Mouse (Mus musculus) forebrain, embryonic 10.5 days (tissue): Measurements from ENCODE around the gene Mycbp2. TPM values are rescaled to one million over a fixed set of nuclear protein-coding genes. Genes with fewer than 3 reads are reported as not detected.
A peak's percentile ranks its signal among the peaks of the same experiment; 100 is the strongest.

Experiments
- DNase-seq: peaks from one replicate; pipeline ENCODE4 v3.0.0-alpha.2; 2017; ENCODE audit warnings: low spot score; ENCODE audit errors: extremely low spot score
- H3K27ac ChIP-seq: fragments of 300-500 bp; sonication (generic); 2 replicates; pipeline ENCODE4 v1.5.1; 2016; ENCODE audit warnings: mild to moderate bottlenecking
- H3K27me3 ChIP-seq: fragments of 300-500 bp; sonication (generic); 2 replicates; pipeline ENCODE4 v1.6.1; 2016; ENCODE audit warnings: mild to moderate bottlenecking; ENCODE audit not compliant: poor library complexity, severe bottlenecking
- H3K36me3 ChIP-seq: fragments of 300-500 bp; sonication (generic); replicated peaks from 2 replicates; pipeline ENCODE4 v1.6.1; 2016; ENCODE audit warnings: mild to moderate bottlenecking, moderate library complexity
- H3K4me1 ChIP-seq: fragments of 300-500 bp; sonication (generic); 2 replicates; pipeline ENCODE4 v1.6.1; 2016
- H3K4me3 ChIP-seq: fragments of 300-500 bp; sonication (generic); 2 replicates; pipeline ENCODE4 v1.5.1; 2016; ENCODE audit warnings: mild to moderate bottlenecking, moderate library complexity
- H3K9me3 ChIP-seq: fragments of 300-500 bp; sonication (generic); 2 replicates; pipeline ENCODE4 v1.6.1; 2016; ENCODE audit warnings: mild to moderate bottlenecking, moderate library complexity
- WGBS: fragments of 180-500 bp; shearing (Covaris S2); methylation state at CpG from one replicate; pipeline ENCODE4 v1.1.7; 2016; 5-methylcytosine and 5-hydroxymethylcytosine counted together
- polyA plus RNA-seq: library from polyadenylated mRNA; unstranded; fragments of >200 nt; fragmentation: Nextera tagmentation; extraction: Ambion mirVana; gene quantifications from 2 replicates; pipeline ENCODE4 v1.2.1, GENCODE M21; 2016

Mycbp2 gene
- polyA plus RNA-seq, result 15.2 and 17.2 TPM in 2 replicates

DNA sequence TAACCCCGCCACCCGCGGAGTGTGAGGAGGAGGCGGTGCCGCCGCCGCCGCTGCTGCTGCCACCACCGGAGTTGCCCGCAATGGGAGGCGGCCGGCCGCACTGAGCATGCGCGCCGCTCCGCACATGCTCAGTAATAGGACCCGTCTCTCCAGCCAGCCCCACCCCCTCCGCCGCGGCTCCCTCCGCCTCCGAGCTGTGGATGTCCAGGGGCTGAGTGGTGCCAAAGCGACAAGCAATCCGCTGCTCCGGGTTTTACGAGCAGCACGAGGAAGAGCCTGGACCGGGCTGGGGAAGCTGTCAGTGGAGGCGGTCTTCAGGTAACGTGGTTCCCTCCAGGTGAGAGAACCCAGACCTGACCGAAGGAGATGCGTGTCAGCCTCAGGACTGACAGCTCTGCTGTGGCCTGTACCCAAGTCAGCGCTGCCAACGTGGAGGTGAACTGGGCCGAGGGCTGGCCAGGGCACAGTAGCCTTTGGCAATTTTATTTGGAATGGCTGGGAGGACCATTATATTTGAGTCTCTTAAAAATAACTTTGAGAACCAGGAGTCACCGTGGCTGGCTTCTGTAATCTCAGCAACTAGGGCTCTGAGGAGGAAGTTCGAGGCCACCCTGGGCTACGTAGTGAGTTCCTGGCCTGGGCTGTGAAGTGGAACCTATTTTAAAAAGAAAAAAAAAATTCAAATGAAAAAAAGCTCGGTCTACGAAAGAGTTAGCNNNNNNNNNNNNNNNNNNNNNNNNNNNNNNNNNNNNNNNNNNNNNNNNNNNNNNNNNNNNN lies at the start of gene Mycbp2:
Gene Mycbp2 (minus strand): TSS at position 86 of the 777 bp plus-strand sequence.
- DNase-seq, result peak; percentile 97
- Histone ChIP-seq H3K4me3 (peak within 1 kb of the TSS; percentile 69), H3K36me3 (no peaks in the 10 kb centered on the region)

GRCm38 (mm10) chr14:103392391-103392790 lies 45.8 kb upstream of the Mycbp2 start:
- Histone ChIP-seq H3K4me3 (no peak overlapping the region), H3K9me3 (no peaks in the 10 kb centered on the region), H3K27ac (no peak overlapping the region), H3K4me1 (no peaks in the 10 kb centered on the region), H3K36me3 (no peaks in the 10 kb centered on the region), H3K27me3 (no peaks in the 10 kb centered on the region)
- DNase-seq, result no peak
- WGBS, result 86% methylated on average over 7 of the region's 7 CpGs

More for the DNA sequence above, at the start of gene Mycbp2:
- Histone ChIP-seq H3K27me3 (peaks cover 16% of the 10 kb centered on the region), H3K4me1 (peaks cover 39% of the 10 kb centered on the region), H3K9me3 (no peaks in the 10 kb centered on the region), H3K27ac (peak within 1 kb of the TSS; percentile 94)
- 5% methylated on average over 41 of the region's 41 CpGs for WGBS

DNA sequence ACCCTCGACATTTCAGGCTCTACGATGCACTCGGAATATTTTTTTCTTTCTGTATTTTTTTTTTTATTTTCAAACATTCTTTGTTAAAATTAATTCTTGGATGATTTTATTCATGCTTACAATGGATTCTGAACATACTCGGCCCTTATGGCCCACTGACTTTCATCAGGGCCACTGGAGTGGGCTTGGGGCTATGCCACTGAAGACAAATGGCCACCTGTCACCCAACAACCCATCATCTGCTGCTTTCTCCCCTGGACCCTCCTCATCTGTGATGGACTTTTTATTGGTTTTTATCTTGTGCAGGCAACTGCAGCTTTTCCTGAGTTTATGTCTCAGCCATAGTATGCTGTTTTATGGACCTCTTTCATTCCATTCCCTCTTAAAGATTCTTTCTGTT lies 40.8 kb upstream of the Mycbp2 start:
- Histone ChIP-seq H3K9me3 (no peaks in the 10 kb centered on the region), H3K27ac (no peak overlapping the region), H3K4me3 (no peak overlapping the region), H3K27me3 (no peaks in the 10 kb centered on the region), H3K4me1 (peaks cover 3% of the 10 kb centered on the region; the same call in 1 of the 2 replicates), H3K36me3 (no peaks in the 10 kb centered on the region)
- 91% methylated on average over 4 of the region's 4 CpGs for WGBS
- DNase-seq, result no peak

GRCm38 (mm10) chr14:103386871-103387270 lies 40.3 kb upstream of the Mycbp2 start:
- no peak for DNase-seq
- H3K4me3 ChIP-seq, result no peak overlapping the region
- no peaks in the 10 kb centered on the region for H3K36me3 ChIP-seq
- H3K9me3 ChIP-seq, result no peaks in the 10 kb centered on the region
- no peaks in the 10 kb centered on the region for H3K27me3 ChIP-seq
- H3K27ac ChIP-seq, result no peak overlapping the region
- H3K4me1 ChIP-seq, result peaks cover 3% of the 10 kb centered on the region; the same call in 1 of the 2 replicates
- WGBS, result 85% methylated on average over 8 of the region's 8 CpGs

GRCm38 (mm10) chr14:103385084-103385610 lies 38.5 kb upstream of the Mycbp2 start:
- Histone ChIP-seq H3K27me3 (no peaks in the 10 kb centered on the region), H3K9me3 (no peaks in the 10 kb centered on the region), H3K36me3 (no peaks in the 10 kb centered on the region), H3K27ac (no peak overlapping the region), H3K4me1 (peaks cover 7% of the 10 kb centered on the region), H3K4me3 (no peak overlapping the region)
- DNase-seq, result no peak
- 73% methylated on average over 13 of the region's 13 CpGs for WGBS

GRCm38 (mm10) chr14:103378703-103379102 lies 32.1 kb upstream of the Mycbp2 start:
- Histone ChIP-seq H3K9me3 (no peaks in the 10 kb centered on the region), H3K4me3 (no peak overlapping the region), H3K27me3 (no peaks in the 10 kb centered on the region), H3K36me3 (no peaks in the 10 kb centered on the region), H3K27ac (no peak overlapping the region), H3K4me1 (peaks cover 9% of the 10 kb centered on the region)
- DNase-seq, result no peak
- 90% methylated on average over 3 of the region's 3 CpGs for WGBS

DNA sequence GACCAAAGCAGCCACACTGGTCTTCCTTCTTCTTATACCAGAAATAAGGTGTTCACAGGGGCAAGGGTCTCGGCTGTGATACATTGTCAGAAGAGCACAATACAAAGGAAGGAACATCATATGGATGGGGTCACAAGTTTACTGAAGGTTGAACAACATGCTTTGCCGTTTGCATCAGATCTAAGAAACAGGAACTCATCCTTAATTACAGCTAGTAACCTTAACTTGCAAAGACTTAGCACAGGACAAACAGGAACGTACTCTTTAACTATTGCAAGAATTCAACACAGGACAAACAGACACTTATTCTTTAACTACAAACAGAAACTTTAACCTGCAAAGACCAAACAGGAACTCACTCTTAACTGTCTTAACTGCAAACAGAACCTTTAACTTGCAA lies 30.2 kb upstream of the Mycbp2 start:
- Histone ChIP-seq H3K4me1 (peaks cover 12% of the 10 kb centered on the region), H3K27me3 (no peaks in the 10 kb centered on the region), H3K4me3 (no peak overlapping the region), H3K9me3 (no peaks in the 10 kb centered on the region), H3K36me3 (no peaks in the 10 kb centered on the region), H3K27ac (no peak overlapping the region)
- WGBS, result 85% methylated on average over 3 of the region's 3 CpGs
- no peak for DNase-seq

DNA sequence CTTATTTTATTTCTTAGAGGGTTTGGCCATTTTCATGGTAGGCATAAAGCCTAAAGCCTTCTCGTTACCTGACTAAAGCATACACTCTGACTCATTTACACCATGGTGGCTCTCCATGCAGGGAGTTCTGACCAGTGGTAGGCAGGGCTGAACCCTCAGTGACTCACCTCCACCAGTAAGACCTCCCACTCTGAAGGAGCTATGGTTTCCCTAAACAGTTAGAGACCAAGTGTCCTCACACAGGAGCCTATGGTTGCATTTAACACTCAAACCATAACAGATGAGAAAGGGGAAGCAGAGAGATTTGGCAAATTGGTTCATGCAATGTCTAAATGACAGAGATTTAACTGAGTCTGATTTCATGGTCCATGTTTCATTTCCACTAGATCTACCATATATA lies 28.9 kb upstream of the Mycbp2 start:
- no peak for DNase-seq
- WGBS, result 77% methylated on average over 1 of the region's 1 CpGs
- H3K27ac ChIP-seq, result no peak overlapping the region
- no peaks in the 10 kb centered on the region for H3K9me3 ChIP-seq
- H3K36me3 ChIP-seq, result no peaks in the 10 kb centered on the region
- no peaks in the 10 kb centered on the region for H3K27me3 ChIP-seq
- no peak overlapping the region for H3K4me3 ChIP-seq
- peaks cover 11% of the 10 kb centered on the region for H3K4me1 ChIP-seq

- Histone ChIP-seq H3K27ac (no peak overlapping the region), H3K4me1 (no peaks in the 10 kb centered on the region), H3K4me3 (no peak overlapping the region), H3K36me3 (no peaks in the 10 kb centered on the region), H3K9me3 (no peaks in the 10 kb centered on the region), H3K27me3 (no peaks in the 10 kb centered on the region)
- WGBS, result 62% methylated on average over 2 of the region's 2 CpGs
- DNase-seq, result no peak
Measured at GRCm38 (mm10) chr14:103363199-103363598, 16.6 kb upstream of the Mycbp2 start.

DNA sequence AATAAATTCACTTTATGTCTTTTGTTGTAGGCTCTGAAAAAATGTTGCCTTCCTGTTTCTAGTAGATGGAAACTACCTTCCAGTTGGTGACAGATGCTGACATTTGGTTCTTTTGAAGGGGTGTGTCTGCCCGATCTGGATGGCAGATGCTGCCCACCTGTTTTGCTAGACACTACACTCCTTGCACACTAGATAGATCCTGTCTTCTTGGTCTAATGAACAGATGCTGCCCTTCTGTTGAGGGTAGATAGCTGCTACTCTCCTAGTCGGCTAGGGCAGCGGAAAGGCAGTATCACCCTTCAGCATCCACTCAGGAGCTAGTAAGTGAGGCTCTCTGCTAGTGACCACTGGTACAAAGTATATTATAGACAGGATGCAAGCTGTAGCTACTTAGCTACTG lies 9.5 kb upstream of the Mycbp2 start:
- no peak overlapping the region for H3K4me3 ChIP-seq
- no peaks in the 10 kb centered on the region for H3K36me3 ChIP-seq
- no peaks in the 10 kb centered on the region for H3K9me3 ChIP-seq
- H3K4me1 ChIP-seq, result peaks cover 10% of the 10 kb centered on the region
- WGBS, result 84% methylated on average over 3 of the region's 3 CpGs
- H3K27me3 ChIP-seq, result peaks cover 5% of the 10 kb centered on the region; the same call in 1 of the 2 replicates
- no peak for DNase-seq
- no peak overlapping the region for H3K27ac ChIP-seq

GRCm38 (mm10) chr14:103354396-103355352 lies 8.1 kb upstream of the Mycbp2 start:
- Histone ChIP-seq H3K4me3 (peak overlapping the region; percentile 28), H3K9me3 (no peaks in the 10 kb centered on the region), H3K27me3 (peaks cover 13% of the 10 kb centered on the region), H3K27ac (peak overlapping the region; percentile 53), H3K36me3 (no peaks in the 10 kb centered on the region), H3K4me1 (peaks cover 15% of the 10 kb centered on the region)
- DNase-seq, result no peak
- WGBS, result 25% methylated on average over 17 of the region's 18 CpGs

DNA sequence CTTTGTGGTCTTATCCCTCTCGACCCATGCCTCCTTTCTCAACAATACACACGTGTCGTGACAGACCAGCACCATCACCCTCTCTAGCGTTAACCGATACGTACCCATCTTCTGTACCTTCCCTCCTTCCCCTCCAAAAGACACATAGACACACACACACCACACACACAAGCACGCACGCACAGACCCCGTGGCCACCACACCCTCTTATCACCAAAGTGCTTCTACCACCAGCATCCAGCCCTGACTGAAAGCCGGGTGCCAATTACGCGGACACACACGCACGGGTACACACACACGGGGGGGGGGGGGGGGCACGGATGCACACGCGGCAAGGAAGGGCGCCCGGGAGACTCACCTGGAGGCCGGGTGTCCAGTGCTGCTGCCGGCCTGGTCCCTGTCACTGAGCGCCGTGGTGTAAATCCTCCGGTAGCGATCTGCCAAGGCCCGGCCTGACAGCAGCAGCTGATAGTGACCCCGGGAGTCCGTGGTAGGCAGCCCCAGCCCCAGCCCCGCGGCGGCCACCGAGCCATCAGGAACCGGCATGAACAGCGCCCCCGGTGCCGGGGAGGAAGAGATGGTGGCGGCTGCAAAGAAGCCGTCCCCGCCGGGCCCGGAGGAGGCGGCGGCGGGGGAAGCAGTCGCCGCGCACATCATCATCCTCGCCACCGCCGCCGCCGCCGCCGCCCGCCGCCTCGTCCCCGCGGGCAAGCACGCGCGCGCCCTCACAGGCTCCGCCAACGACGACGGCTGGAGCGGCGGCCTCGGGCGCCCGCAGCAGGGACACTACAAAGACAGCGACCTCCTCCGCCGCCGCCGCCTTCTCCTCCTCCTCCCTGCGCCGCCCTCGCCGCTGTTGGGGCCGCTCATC lies 521 bp downstream of the Mycbp2 start:
- Histone ChIP-seq H3K9me3 (no peaks in the 10 kb centered on the region), H3K4me3 (peak overlapping the region; percentile 69), H3K27me3 (peaks cover 16% of the 10 kb centered on the region), H3K27ac (peak overlapping the region; percentile 94), H3K36me3 (no peaks in the 10 kb centered on the region), H3K4me1 (peaks cover 39% of the 10 kb centered on the region)
- WGBS, result under 1% methylated on average over 55 of the region's 83 CpGs
- peak; percentile 64 for DNase-seq
